Mouse (Mus musculus): ENCODE measurements around the gene Grm8.

Grm8 gene

DNA sequence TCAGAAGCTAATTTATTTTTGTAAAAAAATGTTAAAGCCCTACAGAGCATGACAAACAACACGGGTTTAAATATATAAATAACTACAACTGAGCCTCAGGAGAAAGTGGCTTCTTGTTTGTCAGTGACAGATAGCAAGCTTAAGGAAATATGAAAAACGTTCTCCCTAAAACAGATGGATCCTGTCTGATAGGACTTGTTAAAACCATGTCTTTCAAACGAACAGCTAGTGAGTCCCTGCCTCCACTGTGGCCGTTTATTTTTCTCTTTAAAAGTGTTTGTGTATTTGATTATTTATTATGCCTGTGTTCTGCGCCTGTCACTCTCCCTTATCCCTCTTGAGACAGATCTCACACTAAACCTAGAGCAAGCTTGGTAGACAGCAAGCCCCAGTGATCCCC, 489.9 kb downstream of the Grm8 start:
- DNase-seq (ENCODE audit: low spot score in 2 of 2), result no peak

DNA sequence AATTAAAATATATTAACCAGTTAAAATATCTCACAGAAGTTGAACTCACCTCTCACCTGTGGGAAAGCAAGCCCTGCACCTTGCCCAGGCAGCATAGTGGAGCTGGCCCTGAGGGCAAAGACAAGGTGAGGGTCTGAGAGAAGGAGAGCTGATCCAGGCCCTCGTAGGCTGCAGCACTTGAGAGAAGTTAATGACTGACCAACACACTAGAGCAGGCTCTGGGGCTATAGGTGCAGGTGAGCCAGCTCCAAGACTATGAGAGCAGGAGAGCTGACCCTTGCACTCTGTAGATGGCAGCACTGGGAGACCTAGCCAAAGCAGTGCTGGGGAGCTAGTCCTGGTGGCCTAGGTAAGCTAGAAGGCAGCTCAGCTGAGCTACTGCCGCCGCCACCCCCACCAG, 499.1 kb downstream of the Grm8 start:
- no peak for DNase-seq (ENCODE audit: low spot score in 2 of 2)

DNA sequence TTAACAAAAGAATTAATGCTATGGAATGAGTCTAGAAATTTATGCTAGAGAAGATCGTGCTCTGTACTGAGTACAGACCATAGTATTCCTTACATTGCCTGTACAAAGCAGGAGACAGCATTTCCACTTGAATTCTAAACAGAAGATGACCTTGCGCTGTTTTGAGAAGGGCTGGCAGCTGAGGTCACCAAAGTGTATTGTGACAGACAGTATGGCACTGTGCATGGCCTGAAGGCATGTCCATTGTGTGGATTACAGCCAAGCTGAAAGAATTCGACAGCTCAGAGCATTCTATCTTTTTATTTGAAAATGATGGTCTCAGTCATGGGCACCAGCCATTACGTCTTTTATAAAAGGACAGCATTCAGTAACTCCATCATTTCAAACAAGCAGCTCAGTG, 517.5 kb downstream of the Grm8 start:
- no peak for DNase-seq (ENCODE audit: low spot score in 2 of 2)

DNA sequence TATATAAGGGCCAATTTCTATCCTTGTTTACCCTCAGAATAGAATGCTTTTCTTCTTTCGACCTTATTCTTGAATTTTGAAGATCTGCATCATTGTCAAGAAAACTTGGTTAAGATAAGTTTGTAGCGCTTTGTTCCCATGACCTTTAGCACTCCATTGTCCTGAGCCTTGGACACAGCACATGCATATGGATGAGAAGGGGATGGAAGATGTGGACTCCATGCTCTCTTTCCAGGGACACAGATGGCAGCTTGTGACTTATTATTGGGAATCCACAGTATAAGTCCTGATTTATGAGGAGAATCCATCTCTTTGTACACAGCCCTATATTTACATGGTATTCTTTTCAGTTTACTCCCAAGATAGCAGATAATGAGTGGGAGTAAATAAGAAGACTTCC, 554.5 kb downstream of the Grm8 start:
- no peak for DNase-seq (ENCODE audit: low spot score in 2 of 2)

DNA sequence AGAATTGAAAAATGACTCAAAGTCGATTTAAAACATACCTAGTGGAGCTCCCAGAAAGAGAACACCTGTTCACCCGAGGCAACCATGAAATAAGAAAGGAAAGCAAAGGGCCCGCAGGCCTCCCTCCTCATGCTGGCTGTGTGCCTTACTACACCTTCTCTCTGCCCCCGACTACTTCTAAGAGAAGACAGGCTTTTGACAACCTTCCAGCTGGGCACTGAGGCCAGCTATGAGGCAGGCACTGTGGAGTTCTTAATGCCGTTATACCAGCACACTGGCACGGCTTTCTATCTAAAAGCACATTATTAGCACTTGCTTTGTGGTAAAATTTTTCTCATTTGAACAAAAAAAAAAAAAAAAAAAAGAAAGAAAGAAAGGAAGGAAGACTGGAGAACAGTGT, 589.5 kb downstream of the Grm8 start:
- DNase-seq (ENCODE audit: low spot score in 2 of 2), result no peak

DNA sequence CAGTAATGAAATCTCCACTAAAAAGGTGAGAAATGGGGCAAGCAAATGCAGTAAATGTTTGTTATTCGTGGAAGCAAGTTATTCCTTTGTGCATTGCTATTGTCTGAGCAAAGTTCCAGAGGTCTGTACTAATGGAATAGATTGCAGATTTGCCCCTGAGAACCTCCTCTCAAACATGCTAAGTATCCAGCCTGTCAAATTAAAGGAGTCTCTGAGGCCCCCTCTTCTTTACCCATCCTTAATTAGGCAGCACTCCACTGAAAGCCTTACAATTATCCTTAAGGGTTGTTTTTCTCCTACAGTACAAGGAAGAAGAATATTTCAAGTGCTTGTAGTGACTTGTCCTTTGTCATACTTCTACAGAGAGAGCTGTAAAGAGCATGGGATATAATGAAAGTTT, 617.4 kb downstream of the Grm8 start:
- no peak for DNase-seq (ENCODE audit: low spot score in 2 of 2)

DNA sequence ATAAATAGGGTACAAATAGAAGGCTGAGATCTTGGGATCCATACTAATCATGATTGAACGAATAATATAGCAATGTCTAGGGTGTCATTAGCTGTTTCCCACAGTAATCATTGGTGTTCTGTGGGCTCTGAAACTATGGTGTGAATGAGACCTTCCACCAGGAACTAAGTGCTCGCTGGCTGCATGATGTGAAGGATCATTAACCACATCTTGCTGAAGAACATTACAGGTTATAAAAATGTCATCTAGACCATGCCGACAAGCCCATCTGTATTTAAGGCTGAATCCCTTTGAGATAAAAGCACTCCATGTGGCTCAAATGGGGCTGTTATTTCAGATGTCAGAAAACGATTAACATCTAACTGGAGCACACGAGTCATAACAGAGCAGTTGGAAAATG, 674.0 kb downstream of the Grm8 start:
- DNase-seq (ENCODE audit: low spot score in 2 of 2), result no peak

DNA sequence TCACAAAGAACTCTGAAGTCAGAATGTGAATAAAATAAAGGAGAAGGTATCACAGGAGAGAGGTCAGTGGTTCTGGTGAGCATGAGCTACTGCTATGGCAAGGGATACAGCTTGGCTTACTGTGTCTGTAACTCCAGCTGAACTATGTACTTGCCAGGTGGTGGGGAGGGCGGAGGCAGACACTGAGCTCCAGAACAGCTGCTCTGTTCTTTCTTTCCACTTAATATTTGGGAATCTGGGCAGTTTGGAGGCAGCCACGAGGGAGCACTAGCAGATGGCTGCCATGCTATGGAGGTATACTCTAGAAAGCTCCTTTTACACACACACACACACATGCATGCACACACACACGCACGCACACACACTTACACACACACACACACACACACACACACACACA, 726.5 kb downstream of the Grm8 start:
- no peak for DNase-seq (ENCODE audit: low spot score in 2 of 2)

DNA sequence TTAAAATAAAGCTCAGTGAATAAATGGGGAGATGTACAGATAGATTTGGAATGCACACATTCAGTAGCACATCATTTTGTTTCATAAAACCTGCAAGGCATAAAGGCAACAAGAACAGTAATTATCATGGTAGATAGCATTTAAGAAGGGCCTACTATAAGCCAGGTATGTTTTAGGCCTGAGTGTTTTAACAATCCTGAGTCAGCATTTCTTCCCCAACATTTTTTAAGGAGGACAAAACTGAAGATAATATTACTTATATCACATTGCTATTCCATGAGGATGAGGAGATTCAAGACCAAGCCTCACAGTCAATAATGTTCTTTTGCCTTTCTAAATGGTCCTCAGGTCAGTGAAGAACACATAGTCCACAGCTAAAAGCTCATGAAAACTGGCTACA, 762.6 kb downstream of the Grm8 start:
- DNase-seq (ENCODE audit: low spot score in 2 of 2), result no peak

DNA sequence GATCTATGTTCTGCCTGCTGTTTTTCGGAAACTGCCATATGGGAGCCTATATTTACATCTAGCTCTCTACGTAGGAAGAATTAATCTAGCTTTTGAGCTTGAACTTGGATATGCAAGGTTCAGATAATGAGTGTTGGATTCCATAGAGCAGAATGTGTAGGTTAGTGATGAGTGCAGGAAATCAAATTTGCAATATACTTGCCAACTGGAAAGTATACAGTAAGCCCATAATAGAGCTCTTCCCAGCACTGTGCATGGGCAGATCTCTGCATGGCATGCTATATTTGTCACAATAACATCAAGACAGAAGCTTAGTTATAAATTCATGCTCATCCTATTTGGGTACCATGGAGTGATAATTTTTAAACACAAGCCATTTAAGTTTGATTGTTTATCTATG, 763.9 kb downstream of the Grm8 start:
- DNase-seq (ENCODE audit: low spot score in 2 of 2), result no peak

DNA sequence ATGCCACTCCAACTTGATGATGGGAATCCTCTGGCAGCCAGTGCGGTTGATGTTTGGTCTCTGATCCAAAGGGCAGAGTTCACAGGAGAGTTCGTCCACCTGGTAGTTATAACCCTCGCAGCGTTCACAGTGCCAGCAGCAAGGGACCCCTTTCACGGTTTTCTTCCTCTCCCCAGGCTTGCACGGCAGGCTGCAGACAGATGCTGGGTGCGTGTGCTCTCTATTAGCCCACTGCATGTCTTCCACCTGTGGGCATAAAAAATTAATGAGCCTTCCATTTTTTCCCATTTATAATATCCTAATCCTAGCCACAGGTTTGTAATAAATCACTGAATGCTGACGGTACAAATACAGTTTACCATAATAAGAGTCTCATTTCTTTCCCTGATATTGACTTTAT, 771.2 kb downstream of the Grm8 start:
- DNase-seq (ENCODE audit: low spot score in 2 of 2), result no peak

DNA sequence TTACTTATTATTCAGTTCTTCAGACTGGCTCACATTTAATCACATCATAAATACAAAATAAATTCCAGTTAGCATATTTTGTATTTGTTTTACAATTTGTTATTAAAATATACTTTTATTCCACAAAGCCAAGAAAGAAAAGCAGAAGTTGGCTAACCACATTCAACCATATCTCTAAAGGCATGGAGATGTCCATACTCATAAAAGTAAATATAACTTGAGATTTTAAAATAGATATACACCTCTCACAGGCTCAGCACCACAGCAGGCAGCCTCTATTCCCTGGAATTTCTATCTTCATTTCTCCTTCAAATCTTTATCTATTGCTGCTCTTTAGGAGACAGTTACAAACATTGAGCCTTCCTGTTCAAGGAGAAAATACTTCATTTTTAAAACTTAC, 774.5 kb downstream of the Grm8 start:
- no peak for DNase-seq (ENCODE audit: low spot score in 2 of 2)

DNA sequence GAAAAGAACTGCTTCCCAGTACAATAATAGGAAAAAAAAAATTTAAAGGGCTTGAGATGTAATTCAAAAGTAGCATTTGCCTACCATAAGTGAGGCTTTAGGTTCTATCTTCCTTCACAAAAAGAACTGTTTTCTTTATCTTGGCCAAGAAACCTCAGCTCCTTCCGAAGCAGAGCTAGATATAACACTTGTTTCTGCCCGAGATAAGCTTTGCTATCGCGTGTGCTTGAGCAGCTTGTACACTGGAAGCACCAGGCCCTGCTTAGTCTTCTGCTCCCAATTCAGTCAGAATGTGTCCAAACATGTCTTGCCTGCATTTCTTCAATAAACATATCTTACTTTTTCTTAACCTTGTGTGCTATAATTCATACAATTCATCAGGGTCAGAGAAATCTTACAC, 783.8 kb downstream of the Grm8 start:
- no peak for DNase-seq (ENCODE audit: low spot score in 2 of 2)

DNA sequence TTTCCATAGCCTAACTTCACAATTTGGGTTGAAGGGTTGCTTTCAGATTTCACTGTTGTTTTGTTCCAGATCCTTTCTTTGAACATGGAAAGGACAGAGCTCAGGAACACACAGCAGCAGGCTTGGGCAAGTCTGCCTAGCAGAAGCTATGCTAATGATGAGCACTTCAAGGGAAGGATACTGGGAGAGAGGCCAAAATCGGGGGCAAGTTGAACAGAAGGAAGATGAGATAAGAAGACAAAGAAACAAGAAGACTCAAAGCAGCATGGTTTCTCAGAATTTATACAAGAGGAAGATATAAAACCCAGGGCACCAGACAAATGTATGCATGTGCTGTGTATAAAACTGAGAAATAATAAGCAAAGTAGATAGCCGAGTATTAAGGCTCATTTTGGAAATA, 786.7 kb downstream of the Grm8 start:
- DNase-seq (ENCODE audit: low spot score in 2 of 2), result no peak

DNA sequence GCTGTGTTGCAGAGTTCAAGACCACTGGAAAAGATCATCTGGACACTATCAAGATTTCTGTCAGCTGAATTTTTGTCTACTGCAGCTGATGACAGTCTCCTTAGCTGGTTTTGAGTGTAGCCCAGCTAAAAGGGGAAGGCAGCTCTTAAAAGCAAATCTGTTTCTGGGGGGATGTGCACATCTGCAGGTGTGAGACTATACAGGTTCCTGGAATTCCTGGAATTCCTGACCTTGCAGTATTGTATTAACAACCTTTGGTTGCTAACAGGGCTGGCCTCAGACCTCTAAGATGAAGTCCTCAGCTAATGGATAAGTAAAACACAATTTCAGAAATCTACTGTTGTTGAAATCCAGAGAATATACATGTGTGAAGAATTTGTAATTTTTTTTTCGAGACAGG, 788.7 kb downstream of the Grm8 start:
- DNase-seq (ENCODE audit: low spot score in 2 of 2), result no peak

DNA sequence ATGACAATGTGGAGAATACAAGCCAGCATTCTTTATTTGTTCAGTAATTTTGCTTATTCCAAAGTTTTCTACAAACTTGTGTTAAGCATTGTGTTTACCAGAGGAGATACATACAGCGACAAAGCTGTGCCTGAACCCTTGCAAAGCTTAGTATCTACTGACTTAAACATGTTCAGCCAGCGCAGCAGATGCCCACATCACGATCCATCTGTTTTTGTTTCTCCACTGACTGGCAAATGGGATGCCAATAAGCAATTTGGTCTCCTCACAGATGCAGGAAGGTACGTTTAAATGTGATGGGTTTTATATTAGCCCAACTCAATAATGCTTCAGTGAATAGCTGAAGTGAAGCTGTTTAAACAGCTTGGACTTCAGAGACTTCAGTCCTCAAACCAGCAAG, 794.8 kb downstream of the Grm8 start:
- no peak for DNase-seq (ENCODE audit: low spot score in 2 of 2)

DNA sequence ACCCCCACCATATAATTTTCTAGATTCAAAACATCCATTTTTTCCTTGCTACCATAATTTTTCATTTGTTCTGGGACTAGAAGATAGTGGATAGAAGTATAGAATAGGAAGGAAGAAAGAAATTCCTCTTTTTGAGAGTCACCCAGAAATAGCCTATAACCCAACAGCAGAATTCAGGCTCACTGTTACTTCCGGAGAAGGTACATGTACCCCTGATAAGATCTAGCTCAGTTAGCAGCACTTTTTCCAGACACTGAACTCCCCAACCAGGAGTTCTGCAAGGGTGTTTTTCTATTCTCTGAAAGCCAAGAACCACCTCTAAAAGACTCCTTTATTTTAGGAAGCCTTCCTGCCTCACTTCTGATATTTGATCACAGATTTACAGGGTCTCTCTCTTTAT, 816.4 kb downstream of the Grm8 start:
- no peak for DNase-seq (ENCODE audit: low spot score in 2 of 2)

DNA sequence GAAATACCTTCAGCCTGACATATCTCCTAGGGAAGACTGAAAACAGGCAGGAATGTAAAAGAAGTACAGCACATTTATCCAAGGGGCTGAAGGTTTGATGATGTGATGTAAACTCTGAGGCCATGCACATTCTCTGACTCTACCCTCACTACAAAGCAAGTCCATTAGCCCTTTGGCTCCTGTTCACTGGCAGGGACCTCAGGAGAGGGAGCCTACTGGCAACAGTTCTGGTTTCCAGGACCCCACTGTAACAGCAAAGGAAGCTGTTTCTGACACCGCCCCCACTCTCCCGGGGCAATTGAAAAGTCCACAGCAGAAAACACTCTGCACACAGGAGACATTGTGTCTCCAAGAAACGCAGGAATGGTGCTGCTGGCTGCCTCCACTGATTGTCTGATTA, 817.6 kb downstream of the Grm8 start:
- DNase-seq (ENCODE audit: low spot score in 2 of 2), result no peak

DNA sequence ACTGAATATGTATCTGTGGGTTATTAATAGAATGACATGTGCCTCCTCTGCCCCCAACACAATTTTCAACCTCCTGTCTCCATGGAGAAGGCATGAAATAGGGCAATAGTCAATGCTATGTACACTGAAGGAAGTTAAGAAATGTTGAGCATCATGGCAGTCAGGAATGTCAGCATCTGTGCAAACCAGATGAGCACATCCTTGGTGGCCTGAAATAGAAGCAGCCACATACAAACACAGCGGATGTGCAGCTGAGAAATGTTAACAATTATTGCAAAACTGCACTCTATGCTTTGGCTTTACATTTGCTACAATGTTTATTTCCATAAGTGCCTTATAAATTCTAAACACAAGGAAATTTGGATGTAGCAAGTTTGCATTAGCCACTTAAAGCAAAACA, 819.0 kb downstream of the Grm8 start:
- DNase-seq (ENCODE audit: low spot score in 2 of 2), result no peak

DNA sequence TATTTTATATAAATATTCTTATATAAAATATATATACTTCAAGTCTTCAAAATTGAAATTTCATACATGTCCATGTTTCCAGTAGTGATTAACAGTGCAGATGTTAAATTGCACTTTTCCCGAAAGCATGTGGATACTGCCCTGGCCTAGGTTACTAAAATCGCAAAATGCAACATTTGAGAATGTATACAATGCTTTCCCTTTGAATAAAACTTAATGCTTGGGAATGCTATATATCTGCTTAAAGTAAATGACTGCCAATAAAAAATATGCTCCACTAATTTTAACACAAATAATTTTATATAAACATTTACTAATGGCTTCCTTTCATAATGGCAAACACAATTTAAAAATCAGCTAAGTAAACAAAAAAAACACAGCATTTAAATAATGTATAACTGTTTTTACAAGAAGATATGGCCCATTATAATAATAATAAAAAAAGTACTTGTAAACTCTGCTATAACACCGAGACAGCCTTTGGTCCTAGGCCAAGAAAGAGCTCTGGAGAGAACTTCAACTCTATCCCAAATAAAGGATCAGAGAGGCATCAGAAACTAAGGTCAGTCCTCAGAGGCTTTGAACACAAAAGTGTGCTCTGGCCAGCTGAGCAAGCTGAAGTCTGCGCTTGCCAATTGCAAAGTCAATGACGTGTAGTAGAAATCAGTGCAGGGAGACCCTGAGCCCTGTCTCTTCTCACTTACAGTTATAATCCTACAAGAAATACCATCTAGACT, 820.5 kb downstream of the Grm8 start:
- no peak for DNase-seq (ENCODE audit: low spot score in 2 of 2)

DNA sequence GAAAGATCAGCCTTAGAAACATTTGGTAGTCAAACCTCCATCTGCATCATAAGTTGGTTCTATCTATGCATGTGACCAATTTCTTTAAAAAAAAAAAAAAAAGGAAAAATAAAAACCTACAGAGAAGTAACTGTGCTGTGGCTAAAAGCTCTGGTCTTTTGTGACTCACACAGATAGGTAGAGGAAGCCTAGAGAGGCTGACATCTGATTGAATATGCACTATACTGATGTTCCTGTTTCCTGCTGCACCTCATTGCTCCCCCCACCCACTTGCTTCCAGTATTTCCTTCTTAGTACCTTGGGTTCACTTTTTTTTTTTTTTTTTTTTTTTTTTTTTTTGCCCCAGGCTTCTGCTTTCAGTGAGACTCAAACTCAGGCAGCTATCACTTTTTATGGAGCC, 824.6 kb downstream of the Grm8 start:
- DNase-seq (ENCODE audit: low spot score in 2 of 2), result no peak

DNA sequence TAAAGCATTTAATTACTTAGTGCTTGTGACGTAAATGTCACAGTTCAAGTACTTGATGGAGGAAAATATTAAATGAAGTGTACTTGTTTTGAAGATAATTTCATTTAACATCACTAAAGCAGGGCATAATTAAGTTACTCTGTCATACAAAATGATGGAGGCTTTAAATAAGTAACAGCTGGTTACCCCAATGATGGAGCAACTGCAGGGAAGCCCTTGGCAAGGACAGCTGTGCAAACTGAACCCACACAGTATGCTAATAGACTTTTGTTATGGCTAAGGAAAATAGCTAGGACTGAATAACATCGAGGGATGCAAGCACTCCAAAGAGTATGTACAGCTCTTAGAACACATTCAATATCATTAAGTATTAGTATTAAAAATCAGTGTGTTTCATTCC, 829.6 kb downstream of the Grm8 start:
- DNase-seq (ENCODE audit: low spot score in 2 of 2), result no peak

DNA sequence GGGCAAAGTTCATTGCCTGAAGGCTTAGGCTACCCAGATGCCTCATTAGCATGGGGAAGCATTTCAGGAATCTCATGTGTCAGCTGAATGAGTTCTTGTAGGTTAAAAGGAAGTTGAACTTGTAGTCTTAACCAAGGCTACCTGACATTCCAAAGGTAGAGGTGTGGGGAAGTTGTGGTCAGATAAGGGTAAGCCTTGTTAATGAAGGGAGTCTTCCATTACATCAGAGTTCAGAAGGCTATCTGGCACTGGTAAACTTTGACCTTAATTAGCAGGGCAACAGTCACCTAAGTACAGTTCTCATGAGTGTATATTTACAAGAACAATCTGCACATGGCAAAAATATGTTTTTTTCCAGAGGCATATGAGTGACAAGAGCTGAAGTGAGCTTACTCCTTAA, 870.0 kb downstream of the Grm8 start:
- no peak for DNase-seq (ENCODE audit: low spot score in 2 of 2)

DNA sequence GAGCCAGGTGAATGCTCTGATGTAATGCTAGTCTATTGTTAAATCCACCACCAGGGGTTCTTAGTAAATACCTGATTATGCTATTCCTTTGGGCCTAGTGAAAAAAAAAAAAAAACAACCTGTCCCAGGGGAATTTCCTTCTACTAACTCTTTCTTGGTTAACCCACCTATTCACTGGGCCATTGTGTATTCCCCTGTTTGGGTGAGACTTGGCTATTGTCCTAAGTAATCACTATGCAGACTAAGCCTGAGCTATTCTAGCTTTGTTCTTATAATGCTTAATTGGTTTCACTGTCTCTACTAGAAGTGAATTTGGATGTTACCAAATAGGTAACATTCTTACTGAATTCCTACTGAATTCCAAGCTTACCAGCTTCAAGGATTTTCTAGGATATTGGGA, 872.4 kb downstream of the Grm8 start:
- no peak for DNase-seq (ENCODE audit: low spot score in 2 of 2)

DNA sequence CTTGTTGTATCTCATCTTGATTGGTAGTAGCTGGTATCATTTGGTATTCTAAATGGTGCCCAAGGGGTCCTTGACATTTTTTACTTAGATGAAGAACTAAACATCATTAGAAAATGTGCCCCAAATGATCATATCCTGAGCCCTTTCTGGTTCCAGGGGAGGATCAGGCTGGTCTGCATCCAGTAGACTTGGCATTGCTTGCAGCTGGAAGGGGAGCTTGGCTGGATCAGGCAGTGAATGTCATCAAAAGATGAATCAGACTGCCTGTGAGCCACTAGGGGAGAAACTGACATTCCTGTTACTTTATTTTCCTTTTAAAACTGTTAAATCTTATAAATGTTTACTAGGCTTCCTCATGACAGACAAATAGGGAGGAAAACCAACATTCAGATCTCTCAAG, 894.6 kb downstream of the Grm8 start:
- peak in 1 of 2 experiments; percentile 8 for DNase-seq (ENCODE audit: low spot score in 2 of 2)
